15 mouse cellular contexts compared by ENCODE assay signal in the genomic region with DNA sequence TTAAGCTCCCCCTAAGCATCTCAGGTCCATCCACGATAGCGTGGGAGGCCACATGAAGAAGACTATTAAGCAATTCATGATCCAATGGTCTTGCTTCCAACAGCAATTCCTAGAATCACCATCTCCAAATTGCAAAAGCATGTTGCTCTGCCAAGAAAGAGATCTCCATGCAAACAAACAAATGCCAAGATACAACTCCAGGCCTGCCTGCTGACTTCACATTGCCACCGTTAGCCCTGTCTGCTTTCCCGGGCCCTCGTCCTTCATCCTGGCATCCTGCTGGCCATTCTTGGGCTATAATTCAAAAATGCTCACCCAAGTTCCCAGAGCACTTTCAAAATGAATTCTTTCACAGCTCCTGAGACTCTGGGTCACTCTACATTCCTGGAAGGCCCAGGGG. TPM values are rescaled to one million over a fixed set of nuclear protein-coding genes. Genes with fewer than 3 reads are reported as not detected.
DNase-seq lines count a peak whose midpoint lies in the region; ATAC-seq lines count a peak whose summit lies in the region.
"Had no signal": no experiment of that assay in that cellular context is flagged by ENCODE, and none has a peak within 500 bp of the region (broad histone marks: within the 10 kb centered on the region; RNA-seq: fewer than 3 reads in every experiment).

No protein-coding gene starts in this region.

- no peak overlapping the region for H3K4me2 ChIP-seq in hindbrain, embryonic 15.5 days
- no peak overlapping the region for H3K4me2 ChIP-seq in hindbrain, embryonic 16.5 days (ENCODE audit: low read length)
- peak overlapping the region; percentile 11; the same call in 1 of the 2 replicates for H3K4me2 ChIP-seq in neural tube, embryonic 13.5 days
- H3K4me2 ChIP-seq in forebrain, embryonic 13.5 days = no peak overlapping the region
- H3K4me2 ChIP-seq: midbrain, embryonic 12.5 days had no signal

- H3K27ac ChIP-seq in hindbrain, embryonic 15.5 days (replicated peaks) = 0 out of 2 replicates have a peak overlapping the region, but pooled peaks have one; percentile 29
- no peak overlapping the region for H3K27ac ChIP-seq in hindbrain, embryonic 16.5 days (ENCODE audit: low read depth, low read length)
- peak overlapping the region; percentile 61 for H3K27ac ChIP-seq in neural tube, embryonic 13.5 days (replicated peaks)
- H3K27ac ChIP-seq in forebrain, embryonic 13.5 days = no peak overlapping the region
- H3K27ac ChIP-seq: midbrain, embryonic 12.5 days had no signal

- no peaks in the 10 kb centered on the region for H3K9me3 ChIP-seq in hindbrain, embryonic 15.5 days
- H3K9me3 ChIP-seq in hindbrain, embryonic 16.5 days (ENCODE audit: control insufficient read depth, low read length) = no peaks in the 10 kb centered on the region
- H3K9me3 ChIP-seq in neural tube, embryonic 13.5 days = no peaks in the 10 kb centered on the region
- H3K9me3 ChIP-seq in forebrain, embryonic 13.5 days (replicated peaks) = no peaks in the 10 kb centered on the region
- H3K9me3 ChIP-seq: midbrain, embryonic 12.5 days had no signal

- H3K4me1 ChIP-seq in hindbrain, embryonic 15.5 days (replicated peaks) = peaks cover 63% of the 10 kb centered on the region
- H3K4me1 ChIP-seq in hindbrain, embryonic 16.5 days (ENCODE audit: control insufficient read depth, insufficient read depth, low read depth, low read length) = peaks cover 21% of the 10 kb centered on the region
- peaks cover 84% of the 10 kb centered on the region for H3K4me1 ChIP-seq in neural tube, embryonic 13.5 days (replicated peaks)
- peaks cover 17% of the 10 kb centered on the region for H3K4me1 ChIP-seq in forebrain, embryonic 13.5 days

- H3K9ac ChIP-seq in hindbrain, embryonic 15.5 days = no peak overlapping the region
- H3K9ac ChIP-seq in hindbrain, embryonic 16.5 days (ENCODE audit: low read depth, low read length) = no peak overlapping the region
- no peak overlapping the region for H3K9ac ChIP-seq in neural tube, embryonic 13.5 days
- no peak overlapping the region for H3K9ac ChIP-seq in forebrain, embryonic 13.5 days
- H3K9ac ChIP-seq: midbrain, embryonic 12.5 days had no signal

- DNase-seq in cerebellum, adult 9-10 months = peak; percentile 57
- no peak for DNase-seq in cerebellum, postnatal 4 days (ENCODE audit: low spot score in 2 of 2)
- peak; percentile 34 for DNase-seq in lung, postnatal 25 days (ENCODE audit: low spot score)
- DNase-seq in lung, postnatal 10 days = no peak
- DNase-seq: embryo, embryonic 11 days; layer of hippocampus, postnatal 36 days; liver; right cerebral cortex, postnatal 14 days; thymus, postnatal 25 days had no signal

- WGBS in hindbrain, embryonic 15.5 days = 60% methylated on average over 5 of the region's 5 CpGs
- WGBS in hindbrain, embryonic 16.5 days = 60% methylated on average over 5 of the region's 5 CpGs
- 37% methylated on average over 5 of the region's 5 CpGs for WGBS in neural tube, embryonic 13.5 days
- WGBS in forebrain, embryonic 13.5 days = 88% methylated on average over 5 of the region's 5 CpGs

- no peaks in the 10 kb centered on the region for H3K36me3 ChIP-seq in hindbrain, embryonic 15.5 days
- no peaks in the 10 kb centered on the region for H3K36me3 ChIP-seq in hindbrain, embryonic 16.5 days (ENCODE audit: control insufficient read depth, insufficient read depth, low read length)
- H3K36me3 ChIP-seq in neural tube, embryonic 13.5 days = no peaks in the 10 kb centered on the region
- no peaks in the 10 kb centered on the region for H3K36me3 ChIP-seq in forebrain, embryonic 13.5 days (ENCODE audit: poor library complexity, severe bottlenecking)
- H3K36me3 ChIP-seq: midbrain, embryonic 12.5 days had no signal

- H3K4me3 ChIP-seq in hindbrain, embryonic 15.5 days = no peak overlapping the region
- H3K4me3 ChIP-seq in hindbrain, embryonic 16.5 days (ENCODE audit: low read length) = no peak overlapping the region
- H3K4me3 ChIP-seq in neural tube, embryonic 13.5 days = no peak overlapping the region
- H3K4me3 ChIP-seq in forebrain, embryonic 13.5 days = no peak overlapping the region
- H3K4me3 ChIP-seq: midbrain, embryonic 12.5 days had no signal

- ATAC-seq in hindbrain, embryonic 15.5 days (ENCODE audit: low FRiP score, low read depth) = no peak
- ATAC-seq in hindbrain, embryonic 16.5 days = no peak
- ATAC-seq in neural tube, embryonic 13.5 days (ENCODE audit: low read depth) = no peak
- ATAC-seq in forebrain, embryonic 13.5 days = no peak
- ATAC-seq: forebrain, embryonic 14.5 days had no signal

- no peaks in the 10 kb centered on the region for H3K27me3 ChIP-seq in hindbrain, embryonic 15.5 days
- no peaks in the 10 kb centered on the region for H3K27me3 ChIP-seq in hindbrain, embryonic 16.5 days (replicated peaks; ENCODE audit: control insufficient read depth, insufficient read depth, low read length)
- no peaks in the 10 kb centered on the region for H3K27me3 ChIP-seq in neural tube, embryonic 13.5 days
- H3K27me3 ChIP-seq in forebrain, embryonic 13.5 days = no peaks in the 10 kb centered on the region
- H3K27me3 ChIP-seq: midbrain, embryonic 12.5 days had no signal

RNA-seq across cellular contexts. Expression of a gene that starts 5.6 kb away (rescaled TPM):
- 108 and 124 TPM in 2 replicates for polyA plus RNA-seq in hindbrain, embryonic 15.5 days (2015; fragmentation: Nextera tagmentation; extraction: Ambion mirVana)
- polyA plus RNA-seq in hindbrain, embryonic 16.5 days (2015; fragmentation: Nextera tagmentation; extraction: Ambion mirVana) = 97.0 and 114 TPM in 2 replicates
- 108 and 123 TPM in 2 replicates for polyA plus RNA-seq in neural tube, embryonic 13.5 days (2015; fragmentation: Nextera tagmentation; extraction: Ambion mirVana)
- polyA plus RNA-seq in forebrain, embryonic 13.5 days (2015; fragmentation: Nextera tagmentation; extraction: Ambion mirVana) = 63.0 and 64.3 TPM in 2 replicates

Comparison
In these comparisons a context has a peak if more than half of its experiments do, and no peak if none do; other contexts are left out.
1. DNase-seq: peak in cerebellum, adult 9-10 months (single experiment) and lung, postnatal 25 days (single experiment); none in cerebellum, postnatal 4 days (0 of 2) and lung, postnatal 10 days (single experiment).
2. H3K27ac ChIP-seq: peak in hindbrain, embryonic 15.5 days (single experiment) and neural tube, embryonic 13.5 days (single experiment); none in hindbrain, embryonic 16.5 days (single experiment) and forebrain, embryonic 13.5 days (single experiment).